Mouse (Mus musculus): ENCODE data around the gene Nr2f1. TPM values are rescaled to one million over a fixed set of nuclear protein-coding genes. Genes with fewer than 3 reads are reported as not detected.

Gene Nr2f1
- total RNA-seq, 2 experiments from 2014 or later, result 17.8 to 33.0 TPM

- peak; percentile 77 to 83 for DNase-seq
Measured at GRCm38 (mm10) chr13:78200407-78200806, 850 bp upstream of the Nr2f1 start.

GRCm38 (mm10) chr13:78198871-78199641 lies 501 bp downstream of the Nr2f1 start:
- DNase-seq, result peak; percentile 61 to 73

- peak; percentile 45 to 60 for DNase-seq
Measured at GRCm38 (mm10) chr13:78198391-78198870, 1.1 kb downstream of the Nr2f1 start.

- peak; percentile 51 to 67 for DNase-seq
Measured at GRCm38 (mm10) chr13:78197819-78198390, 1.7 kb downstream of the Nr2f1 start.

GRCm38 (mm10) chr13:78197286-78197818 lies 2.2 kb downstream of the Nr2f1 start:
- no peak for DNase-seq

GRCm38 (mm10) chr13:78196236-78196796 lies 3.2 kb downstream of the Nr2f1 start:
- DNase-seq, result no peak

- no peak for DNase-seq
Measured at GRCm38 (mm10) chr13:78195601-78196115, 3.9 kb downstream of the Nr2f1 start.

- DNase-seq, result peak; percentile 58 to 62
Measured at GRCm38 (mm10) chr13:78194850-78195600, 4.5 kb downstream of the Nr2f1 start.

GRCm38 (mm10) chr13:78194135-78194849 lies 5.3 kb downstream of the Nr2f1 start:
- peak in 1 of 2 experiments; percentile 7 for DNase-seq

GRCm38 (mm10) chr13:78193211-78193610 lies 6.3 kb downstream of the Nr2f1 start:
- DNase-seq, result no peak

- no peak for DNase-seq
Measured at GRCm38 (mm10) chr13:78189586-78189985, 10.0 kb downstream of the Nr2f1 start.

GRCm38 (mm10) chr13:78187833-78188232 lies 11.7 kb downstream of the Nr2f1 start:
- no peak for DNase-seq

- DNase-seq, result no peak
Measured at GRCm38 (mm10) chr13:78186340-78186946, 13.1 kb downstream of the Nr2f1 start.

- no peak for DNase-seq
Measured at GRCm38 (mm10) chr13:78184786-78185466, 14.6 kb downstream of the Nr2f1 start.

- no peak for DNase-seq
Measured at GRCm38 (mm10) chr13:78183986-78184385, 15.6 kb downstream of the Nr2f1 start.

- DNase-seq, result no peak
Measured at GRCm38 (mm10) chr13:78183004-78183403, 16.6 kb downstream of the Nr2f1 start.

- DNase-seq, result no peak
Measured at GRCm38 (mm10) chr13:78181930-78182558, 17.5 kb downstream of the Nr2f1 start.

- peak in 1 of 2 experiments; percentile 31 for DNase-seq
Measured at GRCm38 (mm10) chr13:78181071-78181929, 18.3 kb downstream of the Nr2f1 start.

GRCm38 (mm10) chr13:78180261-78180660 lies 19.3 kb downstream of the Nr2f1 start:
- DNase-seq, result no peak

Measured in adrenal gland, postnatal 36 days (tissue).